Mouse (Mus musculus): ENCODE results near the gene Creg2.
"Not testable (repeated sequence)": the region's sequence is repeated elsewhere in the genome, so short reads cannot be mapped to it uniquely, and the experiment has no call there.

The Creg2 gene

DNA sequence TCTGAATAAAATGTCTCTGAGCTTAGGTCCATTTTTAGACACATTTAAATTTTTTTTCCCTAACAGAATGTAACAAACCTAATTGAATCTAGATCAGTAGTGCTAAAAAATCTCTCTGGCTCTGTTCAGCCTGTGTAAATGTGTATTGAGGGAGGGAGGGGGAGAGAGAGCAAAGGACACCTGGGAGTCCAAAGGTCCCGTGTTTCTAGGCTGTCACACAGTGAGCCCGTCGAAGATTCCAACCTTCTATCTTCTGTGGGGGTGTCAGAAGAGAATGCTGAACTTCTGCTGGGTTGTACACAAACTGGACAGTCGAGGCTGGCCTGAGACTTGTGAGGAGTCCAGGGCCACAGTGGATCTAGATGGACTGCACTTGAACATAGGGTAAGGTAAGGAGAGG, 59.2 kb downstream of the Creg2 start:
- no peak for DNase-seq

DNA sequence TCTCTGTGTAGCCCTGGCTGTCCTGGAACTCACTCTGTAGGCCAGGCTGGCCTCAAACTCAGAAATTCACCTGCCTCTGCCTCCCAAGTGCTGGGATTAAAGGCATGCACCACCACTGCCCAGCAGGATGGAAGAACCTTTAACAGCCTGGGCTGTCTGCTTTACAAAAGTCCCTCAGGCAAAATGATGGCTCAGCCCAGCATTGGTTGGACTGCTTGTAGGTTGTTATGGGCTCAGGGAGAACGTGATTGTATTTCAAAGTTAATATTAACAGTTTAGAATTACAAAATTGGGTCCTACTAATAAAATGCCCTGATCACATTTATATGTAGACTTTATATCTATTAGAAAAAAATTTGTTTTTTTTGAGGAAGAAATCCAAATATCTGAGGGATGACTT, 59.7 kb downstream of the Creg2 start:
- DNase-seq = not testable (repeated sequence)

DNA sequence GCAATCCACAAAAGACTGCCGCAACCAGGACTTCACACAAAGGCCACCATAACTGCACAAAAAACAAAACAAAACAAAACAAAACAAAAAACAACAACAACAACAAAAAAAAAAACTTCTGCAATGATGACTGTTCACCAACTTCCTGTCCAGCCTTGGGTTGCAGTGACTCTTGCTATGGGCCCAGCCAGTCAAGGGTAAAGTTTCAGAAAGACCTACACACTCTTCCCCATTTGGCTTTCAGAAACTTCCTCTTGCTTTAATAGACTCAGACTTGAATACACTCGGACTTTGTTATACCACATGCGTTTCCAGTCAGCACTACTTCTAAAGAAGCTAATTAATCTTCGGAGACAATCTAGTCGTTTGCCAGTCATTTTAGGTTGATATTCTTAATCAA, 61.1 kb downstream of the Creg2 start:
- DNase-seq = no peak

DNA sequence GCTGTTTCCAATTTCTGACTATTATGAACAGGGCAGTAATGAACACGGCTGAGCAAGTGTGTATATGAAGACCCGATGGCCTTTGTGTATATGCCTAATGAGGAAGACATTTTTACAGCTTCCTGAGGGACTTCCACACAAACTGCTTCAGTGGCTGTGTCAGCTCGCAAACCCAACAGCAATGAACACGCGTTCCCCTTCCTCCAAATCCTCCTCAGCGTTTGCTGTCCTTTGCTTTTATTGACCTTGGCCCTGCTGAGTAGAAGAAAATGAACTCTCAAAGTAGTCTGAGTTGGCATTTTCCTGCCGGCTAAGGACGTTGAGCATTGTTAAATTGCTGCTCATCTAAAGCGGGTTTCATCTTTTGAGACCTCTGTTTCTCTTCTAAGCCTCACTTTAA, 65.9 kb downstream of the Creg2 start:
- no peak for DNase-seq

DNA sequence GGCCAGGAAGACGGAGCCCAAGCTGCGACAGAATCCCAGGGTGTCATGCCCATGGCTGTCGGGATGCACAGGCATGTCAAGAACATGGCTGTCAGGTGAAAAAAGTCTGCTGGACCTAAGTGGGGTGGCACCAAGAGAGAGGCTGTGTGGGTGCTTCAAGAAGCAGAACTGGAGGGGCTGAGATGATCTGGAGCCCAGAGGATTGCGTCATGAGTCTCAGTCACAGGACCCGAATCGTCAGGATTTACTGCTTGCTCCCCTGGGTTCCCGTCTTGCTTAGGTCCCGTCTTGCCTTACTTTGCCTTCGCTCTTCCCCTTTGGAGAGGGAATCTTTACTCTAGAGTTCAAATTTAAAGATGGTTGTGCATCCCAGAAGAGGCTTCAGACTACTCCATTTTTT, 68.1 kb downstream of the Creg2 start:
- DNase-seq = no peak

DNA sequence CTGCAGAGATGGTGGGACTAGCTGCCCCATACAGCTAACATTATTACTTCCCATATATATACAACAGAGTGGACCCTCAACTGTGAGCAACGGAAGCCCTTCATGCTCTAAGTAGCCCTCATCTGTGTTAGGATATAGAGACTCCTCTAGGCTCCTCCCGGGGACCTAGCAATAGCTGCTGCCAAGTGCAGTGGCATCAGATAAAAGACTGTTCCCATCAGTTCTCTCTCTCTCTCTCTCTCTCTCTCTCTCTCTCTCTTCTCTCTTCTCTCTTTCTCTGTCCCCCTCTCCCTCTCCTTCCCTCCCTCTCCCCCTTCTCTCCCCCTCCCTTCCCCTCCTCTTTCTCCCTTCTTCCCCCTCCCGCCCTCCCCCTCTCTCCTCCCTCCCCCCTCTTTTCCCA, 70.1 kb downstream of the Creg2 start:
- no peak for DNase-seq

GRCm38 (mm10) chr1:39579139-39579538, 72.1 kb downstream of the Creg2 start:
- DNase-seq = no peak

- no peak for DNase-seq
These were observed 72.8 kb downstream of the Creg2 start for GRCm38 (mm10) chr1:39578446-39578845.

DNA sequence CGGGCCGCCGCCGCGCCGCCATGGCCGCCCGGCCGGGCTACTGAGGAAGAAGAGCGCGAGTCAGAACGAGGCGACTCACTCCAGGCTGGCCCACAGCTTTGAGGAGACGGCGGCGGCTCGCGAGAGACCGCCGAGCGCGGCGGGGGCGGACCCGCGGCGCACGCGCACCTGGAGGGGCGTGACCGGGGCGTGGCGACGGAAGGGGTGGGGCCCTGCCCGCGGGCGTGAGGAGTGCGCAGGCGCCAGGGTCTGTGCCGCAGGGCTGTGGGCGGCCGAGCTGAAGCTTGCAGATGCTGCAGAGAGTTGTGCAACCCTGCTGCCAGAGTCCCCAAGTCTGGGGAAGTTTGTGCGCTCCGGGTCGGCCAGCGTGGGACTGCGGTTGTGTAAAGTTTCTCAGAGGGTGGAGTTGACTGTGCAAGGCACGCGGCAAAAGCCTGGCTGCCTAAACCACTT, 74.0 kb downstream of the Creg2 start, which contains the start of gene Rnf149:
TSS of gene Rnf149 (minus strand) at position 153 of the 453 bp plus-strand sequence.
- peak; percentile 99 for DNase-seq

DNA sequence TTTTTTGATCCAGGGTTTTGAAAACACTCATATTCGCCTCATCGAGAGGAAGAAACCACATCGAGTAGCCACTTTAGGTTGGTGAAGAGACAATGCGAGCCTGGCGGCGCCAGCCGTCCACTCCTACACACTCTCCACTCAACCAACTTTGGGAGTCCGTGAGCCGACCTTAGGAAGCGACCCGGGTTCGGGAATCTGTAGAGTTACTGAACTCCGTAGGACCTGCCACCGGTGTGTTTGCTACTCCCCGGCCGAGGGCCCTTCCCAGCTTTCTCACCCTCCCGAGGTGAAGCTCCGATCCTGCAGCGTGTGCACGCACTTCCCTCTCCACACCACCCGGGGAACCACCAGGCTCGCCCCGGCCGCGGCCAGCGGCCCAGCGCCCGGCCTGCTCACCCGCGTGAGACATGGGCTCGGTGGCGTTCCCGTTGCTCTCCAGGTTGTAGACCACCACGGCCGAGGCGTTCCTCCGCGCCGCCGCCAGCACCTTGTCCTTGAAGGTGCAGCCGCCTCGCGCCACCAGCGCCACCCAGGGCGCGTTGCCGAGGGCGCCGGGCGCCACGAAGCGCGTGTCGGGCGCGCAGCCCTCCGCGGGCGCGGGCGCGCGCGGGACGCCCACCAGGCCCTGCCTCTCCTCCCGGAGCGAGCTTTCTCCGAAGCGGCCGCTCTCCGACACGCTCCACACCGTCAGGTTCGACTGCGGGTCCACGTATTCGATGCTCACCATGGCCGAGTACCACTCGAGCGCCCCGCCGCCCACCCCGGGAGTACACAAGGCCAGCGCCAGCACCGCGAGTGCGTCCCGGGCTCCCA, 74.6 kb downstream of the Creg2 start:
- peak; percentile 77 for DNase-seq

DNA sequence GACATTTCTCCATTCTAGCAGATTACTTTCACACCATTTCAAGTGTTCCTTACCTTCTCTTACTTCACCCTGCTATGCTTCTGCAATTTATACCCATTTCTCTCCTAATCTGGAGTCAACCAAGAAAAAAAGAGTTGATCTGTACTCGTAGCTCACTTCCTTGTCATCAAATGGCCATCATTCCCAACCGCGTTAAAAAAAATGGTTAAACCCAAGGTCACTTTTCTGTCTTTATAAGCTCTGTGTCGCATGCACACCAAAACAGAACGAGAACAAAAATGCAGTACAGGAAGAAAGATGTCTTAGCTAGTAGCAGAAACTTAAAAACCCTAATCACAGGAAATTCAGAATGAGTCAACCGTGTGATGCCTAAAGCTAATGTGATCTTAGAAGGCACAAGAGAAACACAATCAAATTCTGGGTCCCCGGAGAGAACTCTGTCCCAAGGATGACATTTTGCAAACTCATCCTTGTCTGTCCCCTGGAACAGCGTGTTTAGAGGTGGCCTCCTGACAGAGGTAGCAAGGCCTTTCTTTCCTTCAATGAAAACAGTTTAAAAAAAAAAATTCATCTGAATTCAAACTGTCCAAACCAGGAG, 75.4 kb downstream of the Creg2 start:
- no peak for DNase-seq

DNA sequence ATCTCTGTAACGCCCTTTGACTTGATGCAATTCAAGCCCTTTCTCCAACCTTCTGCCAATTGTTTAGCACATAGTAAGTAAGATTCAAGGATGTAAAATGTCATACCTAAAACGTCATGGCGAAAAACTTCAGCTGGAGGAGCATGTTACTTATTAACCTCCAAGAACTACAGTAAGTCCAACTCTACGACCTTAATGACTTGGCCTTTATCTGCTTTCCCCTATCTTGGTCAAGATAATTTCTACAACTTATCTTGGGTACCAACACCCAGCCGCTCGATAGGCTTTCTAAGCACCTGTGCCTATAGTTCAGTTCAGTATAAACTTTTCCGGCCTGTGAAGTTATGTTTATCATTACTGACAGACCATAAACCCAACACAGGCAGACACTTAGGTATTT, 77.4 kb downstream of the Creg2 start:
- no peak for DNase-seq

DNA sequence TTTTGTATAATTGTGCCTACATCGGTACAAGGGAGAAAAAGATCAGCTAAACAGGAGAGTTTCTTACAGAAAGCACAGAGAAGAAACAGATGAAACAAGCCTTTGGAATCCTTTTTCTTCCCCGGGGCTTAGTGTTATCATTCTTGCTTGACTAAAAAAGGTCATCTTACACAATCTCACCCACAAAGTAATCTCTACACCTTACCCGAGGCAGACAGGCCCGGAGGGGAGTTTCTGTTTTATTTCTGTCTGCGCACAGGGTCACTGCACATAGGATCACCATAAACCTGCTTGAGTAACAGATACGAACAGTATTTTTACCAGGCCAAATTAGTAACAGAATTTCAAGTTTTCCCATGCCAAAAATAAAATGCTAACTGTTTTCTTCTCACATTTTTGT, 79.6 kb downstream of the Creg2 start:
- DNase-seq = no peak

All from thymus, postnatal 14 days (tissue).